Mouse (Mus musculus) urinary bladder, postnatal 10 days (tissue): ENCODE measurements at regions not wholly inside any gene's neighbourhood (a gene's known extent, or its start where the extent isn't known, plus 50 kb on each side); places are given as distances from the start of the nearest gene placed in this dataset.
"Not testable (repeated sequence)": the region's sequence is repeated elsewhere in the genome, so short reads cannot be mapped to it uniquely, and the experiment has no call there.

Source experiments
- DNase-seq: peaks from one replicate; pipeline ENCODE4 v3.0.0; 2022; ENCODE audit warnings: low spot score

GRCm38 (mm10) chr11:63211501-63211900 lies 82.7 kb downstream of the Pmp22 start:
- DNase-seq = no peak

- DNase-seq = peak; percentile 73
These were observed 84.3 kb downstream of the Pmp22 start for GRCm38 (mm10) chr11:63213043-63213442.

DNA sequence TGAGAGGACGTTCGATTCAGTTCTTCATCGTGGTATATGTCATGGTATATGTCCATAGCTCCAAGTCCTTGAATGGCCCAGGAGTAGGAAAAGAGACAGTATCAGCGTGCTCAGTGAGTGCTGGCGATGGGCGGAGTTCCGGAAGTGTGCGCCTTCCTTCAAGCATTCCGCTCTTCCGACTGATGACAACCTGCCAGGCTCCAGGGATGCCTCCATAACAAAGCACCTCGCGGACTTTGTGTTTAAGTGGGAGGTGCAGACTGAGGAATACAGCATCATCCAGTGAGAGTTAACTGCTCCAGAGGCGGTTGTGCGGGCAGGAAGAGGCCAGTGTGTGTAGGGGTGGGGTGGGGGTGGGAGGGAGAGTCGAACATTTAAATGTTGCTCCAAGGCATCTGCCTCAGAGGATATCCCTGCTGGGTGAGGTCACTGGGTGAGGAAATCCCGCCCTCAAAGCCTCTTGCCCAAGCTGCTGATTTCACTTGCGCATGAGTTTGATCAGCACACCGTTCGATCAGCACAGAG lies 85.2 kb downstream of the Pmp22 start:
- no peak for DNase-seq

DNA sequence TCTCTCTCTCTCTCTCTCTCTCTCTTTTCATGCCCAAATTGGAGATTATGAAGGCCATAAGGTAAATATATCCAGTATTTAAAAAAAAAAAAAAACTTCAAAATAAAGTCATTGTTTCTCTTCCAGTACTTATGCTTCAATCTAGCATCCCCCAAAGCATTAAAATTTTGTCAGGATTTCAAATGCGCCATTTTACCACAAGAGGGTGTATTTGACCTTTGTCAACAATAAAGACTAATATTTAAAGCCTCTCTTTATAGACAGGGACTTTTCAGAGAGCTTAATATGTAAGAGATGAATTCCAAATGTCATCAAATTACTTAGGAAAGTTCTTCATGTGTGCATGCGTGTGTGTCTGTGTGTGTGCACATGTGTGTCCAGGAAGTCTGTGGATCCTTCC lies 87.2 kb downstream of the Pmp22 start:
- no peak for DNase-seq

GRCm38 (mm10) chr11:63217049-63217448 lies 88.3 kb downstream of the Pmp22 start:
- no peak for DNase-seq

- no peak for DNase-seq
These were observed 97.7 kb downstream of the Pmp22 start for GRCm38 (mm10) chr11:63226471-63226870.

DNA sequence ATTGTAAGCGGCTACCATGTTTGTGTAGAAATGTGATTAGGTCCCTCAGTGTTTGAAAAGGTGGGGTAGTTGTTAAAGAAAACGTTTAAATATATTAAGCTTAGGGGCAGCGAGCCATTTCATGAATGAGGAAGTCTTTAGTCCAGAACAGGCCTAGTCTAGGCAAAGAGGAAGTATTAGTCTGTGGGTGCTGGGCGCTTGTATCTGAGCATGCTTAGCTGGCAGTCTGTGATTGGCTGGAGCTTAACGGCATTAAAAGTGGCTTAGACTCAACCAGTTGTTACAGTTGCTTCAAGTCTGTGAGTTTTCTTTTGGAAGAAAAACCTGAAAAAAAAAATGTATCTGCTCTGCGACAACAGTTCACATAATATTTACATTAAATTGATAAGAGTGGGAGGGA lies 102.0 kb downstream of the Pmp22 start:
- DNase-seq = no peak

DNA sequence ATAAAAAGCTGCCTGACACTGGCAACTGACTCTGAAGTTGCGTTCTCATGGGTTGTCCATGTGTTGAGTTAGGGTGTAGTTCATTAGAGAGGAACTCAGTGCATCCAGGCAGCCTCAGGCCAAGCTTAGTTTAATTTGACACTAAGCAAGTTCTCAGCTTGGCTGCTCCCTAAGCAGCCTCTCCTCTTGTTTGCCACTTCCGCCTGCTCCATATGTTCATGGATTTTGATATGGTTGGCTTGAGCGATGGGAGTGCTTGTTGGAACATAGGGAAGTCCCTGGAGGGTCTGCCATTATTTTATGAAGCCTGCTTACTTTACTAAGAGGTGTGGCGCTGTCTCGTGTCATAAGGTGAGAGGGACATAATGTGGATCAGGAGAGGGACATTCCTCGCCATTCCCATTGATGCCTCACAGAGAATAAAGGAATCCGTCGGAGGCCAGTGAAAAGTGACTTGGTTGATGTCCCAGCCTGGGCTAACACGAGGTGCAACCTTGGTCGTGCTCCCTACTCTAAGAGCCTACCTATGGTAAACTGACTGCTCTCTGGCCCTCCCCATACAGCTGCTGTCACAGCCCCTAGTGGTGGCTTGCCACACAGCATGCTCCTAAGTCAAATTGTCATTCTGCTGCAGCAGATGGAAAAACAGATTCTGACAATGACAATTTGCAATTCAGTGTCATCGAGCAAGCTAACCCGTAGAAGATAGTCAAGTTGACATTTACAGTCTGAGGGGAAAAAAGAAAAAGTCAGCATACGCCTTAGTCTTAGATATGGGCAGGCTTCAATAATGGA lies 104.6 kb downstream of the Pmp22 start:
- DNase-seq = no peak

- DNase-seq = no peak
These were observed 105.7 kb downstream of the Pmp22 start for GRCm38 (mm10) chr11:63234481-63234880.

- DNase-seq = no peak
These were observed 109.9 kb downstream of the Pmp22 start for GRCm38 (mm10) chr11:63238655-63239054.

DNA sequence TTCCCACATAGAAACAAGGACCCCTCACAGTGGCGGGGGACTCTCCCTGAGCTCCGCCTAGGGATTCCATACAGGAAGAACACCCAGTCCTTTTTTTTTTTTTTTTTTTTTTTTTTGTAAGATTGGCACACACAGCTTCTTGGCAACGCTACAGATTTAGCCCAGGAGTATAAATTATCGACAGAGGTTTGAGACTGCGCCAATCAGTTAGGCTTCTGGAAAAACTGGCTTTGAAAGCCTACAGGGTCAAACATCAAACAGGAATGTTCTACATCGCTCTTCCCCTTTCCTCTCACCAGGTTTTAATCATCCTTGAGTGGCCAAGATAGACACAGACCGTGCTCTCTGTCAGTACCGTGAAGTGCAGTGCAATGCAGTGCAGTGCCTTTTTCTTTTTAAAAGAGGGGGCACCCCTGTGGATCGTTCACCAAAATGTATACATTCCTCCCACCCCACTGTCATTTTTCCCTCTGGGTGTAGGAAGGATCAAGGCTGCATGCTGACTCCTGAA lies 115.2 kb downstream of the Pmp22 start:
- DNase-seq = no peak

- DNase-seq = no peak
These were observed 116.3 kb downstream of the Pmp22 start for GRCm38 (mm10) chr11:63245041-63245440.

- DNase-seq = no peak
These were observed 117.4 kb downstream of the Pmp22 start for GRCm38 (mm10) chr11:63246052-63246661.

- DNase-seq = no peak
These were observed 123.5 kb downstream of the Pmp22 start for GRCm38 (mm10) chr11:63252012-63252856.

GRCm38 (mm10) chr11:63252968-63253602 lies 124.3 kb downstream of the Pmp22 start:
- no peak for DNase-seq

- DNase-seq = no peak
These were observed 135.8 kb downstream of the Pmp22 start for GRCm38 (mm10) chr11:63264432-63265061.

GRCm38 (mm10) chr11:63266290-63266689 lies 137.5 kb downstream of the Pmp22 start:
- DNase-seq = not testable (repeated sequence)

DNA sequence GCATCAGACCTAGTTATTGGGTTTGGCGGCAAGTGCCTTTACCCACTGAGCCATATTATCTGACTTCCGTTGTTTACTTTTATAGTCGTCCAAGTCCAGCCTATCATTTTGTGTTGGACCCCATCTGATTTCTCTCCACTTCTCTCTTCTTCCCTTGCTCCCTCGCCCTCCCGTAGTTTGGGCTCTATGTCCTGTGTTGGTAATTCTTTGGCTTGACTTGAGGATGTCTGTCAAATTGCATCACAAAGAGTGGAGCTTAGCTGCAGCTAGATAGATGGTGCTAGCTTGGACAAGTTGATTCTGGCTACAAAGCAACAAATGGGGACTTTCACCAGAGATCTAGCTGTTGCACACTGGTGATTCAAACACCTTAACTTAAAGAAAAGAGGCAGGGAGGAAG lies 147.9 kb downstream of the Pmp22 start:
- DNase-seq = no peak

- no peak for DNase-seq
These were observed 153.1 kb downstream of the Pmp22 start for GRCm38 (mm10) chr11:63281839-63282238.

DNA sequence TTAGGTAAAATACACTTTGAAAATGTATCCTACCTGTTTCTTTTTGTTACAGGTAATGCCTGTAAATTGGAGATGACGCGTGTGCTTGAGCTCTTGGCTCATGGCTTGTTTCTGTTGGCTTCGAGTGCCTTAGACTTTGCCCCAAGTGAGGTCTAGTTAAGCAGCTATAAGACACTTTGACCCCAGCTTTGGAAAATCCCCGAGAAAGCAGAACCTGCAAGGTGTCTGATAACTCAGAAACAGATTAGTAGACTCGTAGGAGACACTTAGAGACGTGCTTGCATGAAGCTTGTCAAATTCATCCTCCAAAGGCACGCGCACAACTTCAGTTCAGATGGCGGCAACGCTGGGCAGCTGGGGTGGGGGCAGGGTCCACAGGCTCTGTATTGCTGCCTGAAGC lies 153.8 kb downstream of the Pmp22 start:
- DNase-seq = no peak

GRCm38 (mm10) chr11:63286026-63286425 lies 157.2 kb downstream of the Pmp22 start:
- DNase-seq = no peak
